Mouse (Mus musculus) WW6 (cell line): ENCODE results near the gene Zfp42.
A peak's percentile ranks its signal among the peaks of the same experiment; 100 is the strongest.
"Not testable (repeated sequence)": the region's sequence is repeated elsewhere in the genome, so short reads cannot be mapped to it uniquely, and the experiment has no call there.

Source experiments
- DNase-seq: peaks from one replicate; pipeline ENCODE4 v3.0.0-alpha.2; 2013; ENCODE audit warnings: low read depth, low spot score

Zfp42 gene

DNA sequence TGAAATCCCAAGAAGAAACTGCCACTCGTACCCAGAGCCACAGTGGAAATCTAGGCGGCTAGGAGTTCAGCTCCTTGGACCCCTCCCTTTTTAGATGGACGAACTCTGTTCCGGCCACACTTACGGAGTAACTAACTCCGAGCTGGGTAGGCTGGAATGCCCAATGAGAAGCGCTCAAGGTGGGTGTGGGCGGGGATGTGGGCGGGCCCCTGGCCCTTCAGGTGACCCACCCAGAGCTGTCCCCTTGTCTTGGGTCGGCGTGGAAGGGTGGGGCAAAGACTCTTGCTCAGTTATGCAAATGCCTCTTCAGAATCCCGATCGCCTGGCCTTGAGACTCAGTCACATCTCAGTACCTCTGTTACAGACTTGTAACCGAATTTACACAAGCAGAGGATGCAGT, at the start of gene Zfp42:
Gene Zfp42, minus strand, starts transcription at position 85 of the 400 bp plus-strand sequence.
- DNase-seq: peak; percentile 96

DNA sequence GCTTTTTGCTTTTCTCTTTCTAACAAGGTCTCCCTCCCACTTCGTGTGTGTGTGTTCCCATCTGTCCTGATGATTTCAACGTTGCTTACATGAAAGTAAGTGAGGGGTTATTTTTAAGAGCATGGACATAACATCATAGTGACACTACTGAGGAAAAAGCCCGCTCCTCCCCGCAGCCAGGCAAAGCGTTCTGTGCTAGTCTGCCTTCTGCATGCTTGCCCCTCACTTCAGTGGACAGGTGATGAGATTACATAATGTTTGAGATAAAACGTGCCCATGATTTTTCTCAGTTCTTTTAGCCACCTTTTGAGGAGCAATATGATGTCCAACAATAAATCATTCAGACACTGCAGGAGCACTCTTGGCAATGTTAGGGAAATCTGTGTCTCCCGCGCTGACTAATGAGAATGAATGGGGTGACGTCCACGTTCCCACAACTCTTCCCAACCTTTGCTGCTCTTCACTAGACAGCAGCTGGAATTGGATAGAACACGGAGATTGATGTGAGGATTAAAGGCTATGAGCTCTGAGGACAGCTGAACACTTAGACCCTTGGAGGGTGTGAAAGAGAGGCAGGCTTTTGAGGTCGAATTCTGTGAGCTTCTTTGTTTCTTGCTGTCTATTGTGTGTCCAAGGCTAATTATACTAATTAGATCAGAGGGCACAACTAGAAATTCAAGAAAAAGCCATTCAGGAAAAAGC, 49.4 kb upstream of the Zfp42 start:
- no peak for DNase-seq

DNA sequence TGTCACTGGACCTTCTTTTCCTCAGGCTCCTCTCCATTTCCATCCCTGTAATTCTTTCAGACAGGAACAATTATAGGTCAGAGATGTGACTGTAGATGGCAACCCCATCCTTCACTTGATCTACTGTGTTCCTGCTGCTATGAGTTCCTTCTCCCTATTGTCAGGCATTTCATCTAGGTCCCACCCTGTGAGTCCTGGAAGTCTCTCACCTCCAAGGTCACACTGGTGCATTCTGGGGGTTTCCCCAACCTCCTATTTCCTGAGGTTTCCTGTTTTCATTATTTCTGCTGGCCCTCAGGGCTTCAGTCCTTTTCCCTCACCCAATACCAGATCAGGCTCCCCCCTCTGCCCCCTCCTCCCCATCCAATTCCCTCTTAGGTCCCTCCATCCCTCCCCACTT, 45.5 kb upstream of the Zfp42 start:
- DNase-seq: not testable (repeated sequence)

DNA sequence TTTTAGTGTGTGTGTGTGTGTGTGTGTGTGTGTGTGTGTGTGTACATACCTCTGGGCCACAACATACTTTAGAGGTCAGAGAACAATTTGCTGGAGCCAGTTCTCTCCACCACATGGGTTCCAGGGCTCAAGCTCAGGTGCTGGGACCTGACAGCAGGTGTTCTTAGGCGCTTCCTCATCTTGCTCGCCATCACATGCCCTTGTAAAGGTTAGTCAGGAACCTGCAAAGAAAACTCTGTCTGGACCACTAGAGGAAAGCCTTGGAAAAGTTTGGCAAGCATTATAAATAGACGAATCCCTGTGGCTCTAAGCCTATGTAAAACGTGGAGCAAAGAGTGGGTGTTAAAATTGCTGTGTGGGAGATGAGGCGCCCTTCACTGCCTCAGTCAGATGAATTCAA, 31.8 kb upstream of the Zfp42 start:
- no peak for DNase-seq

DNA sequence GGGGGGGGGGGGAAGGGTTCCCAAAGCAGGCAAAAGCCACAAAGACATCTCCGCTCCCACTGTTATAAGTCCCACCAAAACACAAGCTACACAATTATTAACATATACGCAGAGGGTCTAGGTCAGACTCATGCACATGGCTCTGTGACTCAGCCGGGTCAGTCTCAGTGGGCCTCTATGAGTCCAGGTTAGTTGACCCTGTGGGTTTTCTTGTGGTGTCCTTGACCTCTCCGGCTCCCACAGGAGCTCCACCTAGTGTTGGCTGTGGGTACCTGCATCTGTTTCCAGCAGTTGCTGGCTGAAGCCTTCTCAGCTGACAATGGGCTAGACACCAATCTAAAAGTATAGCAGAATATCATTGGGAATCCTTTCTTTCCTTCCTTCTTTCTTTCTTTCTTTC, 26.7 kb upstream of the Zfp42 start:
- DNase-seq: peak; percentile 61

DNA sequence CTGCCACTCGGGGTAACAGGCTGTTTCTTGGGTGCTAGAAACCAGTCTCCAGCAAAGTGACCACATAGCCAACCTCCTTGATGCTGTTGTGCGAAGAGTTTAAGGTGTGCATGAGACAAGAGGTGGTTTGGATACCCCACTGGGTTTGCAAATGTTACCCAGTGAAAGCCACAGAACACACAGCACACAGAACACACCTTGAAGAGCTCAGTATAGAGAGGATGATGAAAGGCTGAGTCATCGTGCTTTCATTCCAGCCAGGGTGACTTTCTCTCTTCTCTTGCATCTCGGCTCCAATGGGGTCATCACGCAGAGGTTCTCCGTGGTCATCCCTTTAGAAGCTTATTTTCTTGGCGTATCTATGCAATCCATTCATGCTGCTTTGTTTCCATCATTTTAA, 24.9 kb upstream of the Zfp42 start:
- DNase-seq: no peak

DNA sequence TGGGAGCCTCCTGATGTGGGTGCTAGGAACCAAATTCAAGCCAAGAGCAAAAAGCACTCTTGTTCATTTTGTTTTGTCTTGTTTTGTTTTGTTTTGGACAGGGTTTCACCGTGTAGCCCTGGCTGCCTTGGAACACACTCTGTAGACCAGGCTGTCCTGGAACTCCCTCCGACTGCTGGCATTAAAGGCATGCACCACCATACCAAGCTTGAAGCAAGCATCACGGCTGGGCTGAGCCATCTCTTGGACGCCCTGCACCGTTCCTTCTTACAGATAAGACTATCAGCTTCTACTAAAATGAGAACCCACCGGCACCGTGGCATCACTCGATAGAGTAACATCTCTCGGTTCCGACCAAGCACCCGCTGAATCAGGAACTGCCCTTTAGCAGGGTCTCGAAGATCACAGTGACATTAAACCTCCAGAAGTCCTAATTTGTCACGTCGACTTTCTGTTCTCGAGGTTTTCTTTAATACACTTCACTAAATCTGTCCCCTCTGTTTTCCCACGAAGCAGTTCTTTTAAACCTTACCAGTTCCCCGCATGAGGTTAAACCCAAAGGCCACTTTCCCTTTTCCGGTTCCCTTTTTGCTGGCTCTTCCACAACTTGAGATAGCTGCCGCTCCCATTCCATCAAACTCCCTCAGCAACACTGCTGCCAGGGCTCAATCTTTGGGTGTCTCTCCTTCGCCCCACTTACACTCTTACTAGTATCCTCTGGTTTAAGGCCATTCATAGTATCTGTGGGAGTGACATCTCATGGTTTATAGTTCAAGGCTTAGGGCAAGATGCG, 23.3 kb upstream of the Zfp42 start:
- DNase-seq: no peak

DNA sequence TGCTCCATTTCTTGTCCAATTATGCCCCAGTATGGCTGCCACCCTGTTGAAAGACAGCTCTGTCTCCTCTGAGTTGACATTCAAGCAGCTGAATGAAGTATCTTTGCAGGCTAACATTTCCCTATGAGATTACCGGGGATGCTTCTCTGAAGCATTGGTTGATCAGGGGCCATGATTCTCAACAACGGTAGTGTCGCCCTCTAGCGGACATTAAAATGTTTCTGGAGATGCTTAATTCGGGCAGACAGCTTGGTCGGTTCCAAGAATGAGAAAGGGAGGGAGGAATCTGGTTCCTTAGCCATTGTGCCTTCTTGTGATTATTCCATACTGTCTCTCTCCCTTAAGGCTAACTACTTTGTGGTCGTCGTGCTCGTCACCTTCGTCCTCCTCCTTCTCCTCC, 21.9 kb upstream of the Zfp42 start:
- DNase-seq: no peak

DNA sequence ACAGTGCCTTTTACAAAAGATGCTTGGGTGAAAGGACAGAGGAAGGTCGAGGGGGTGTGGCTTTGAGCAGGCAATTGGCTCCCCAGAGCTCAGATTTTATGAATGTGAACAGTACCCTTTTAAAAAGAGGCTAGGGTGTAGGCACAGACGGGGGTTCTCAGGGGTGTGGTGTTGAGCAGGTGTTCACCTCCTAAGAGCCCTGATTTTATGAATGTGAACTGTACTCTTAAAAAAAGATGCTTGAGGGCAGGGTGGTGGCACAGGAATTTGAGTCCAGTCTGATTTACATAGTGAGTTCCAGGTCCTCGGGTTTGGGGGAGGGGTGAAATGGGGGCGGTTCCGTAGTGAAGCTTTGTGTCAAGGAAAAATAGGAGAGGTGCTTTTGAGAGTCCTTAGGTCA, 14.0 kb upstream of the Zfp42 start:
- no peak for DNase-seq

DNA sequence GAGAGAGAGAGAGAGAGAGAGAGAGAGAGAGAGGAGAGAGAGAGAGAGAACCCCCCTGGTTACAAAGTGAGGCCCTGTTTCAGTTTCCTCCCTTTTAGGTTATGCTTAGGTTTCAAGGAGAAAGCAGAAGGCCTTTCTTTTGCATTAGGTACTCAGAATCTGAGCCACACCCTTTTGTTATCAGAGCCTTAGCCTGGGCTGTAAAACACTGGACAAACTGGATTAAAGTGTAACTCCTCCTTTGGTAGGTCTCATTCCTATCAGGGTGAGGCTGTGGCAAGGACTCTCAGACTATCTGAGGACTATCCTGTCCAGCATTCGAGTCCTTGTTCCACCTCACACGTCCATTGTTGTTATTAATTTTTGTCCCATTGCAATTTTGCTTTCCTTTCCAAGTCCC, 1.4 kb upstream of the Zfp42 start:
- no peak for DNase-seq

DNA sequence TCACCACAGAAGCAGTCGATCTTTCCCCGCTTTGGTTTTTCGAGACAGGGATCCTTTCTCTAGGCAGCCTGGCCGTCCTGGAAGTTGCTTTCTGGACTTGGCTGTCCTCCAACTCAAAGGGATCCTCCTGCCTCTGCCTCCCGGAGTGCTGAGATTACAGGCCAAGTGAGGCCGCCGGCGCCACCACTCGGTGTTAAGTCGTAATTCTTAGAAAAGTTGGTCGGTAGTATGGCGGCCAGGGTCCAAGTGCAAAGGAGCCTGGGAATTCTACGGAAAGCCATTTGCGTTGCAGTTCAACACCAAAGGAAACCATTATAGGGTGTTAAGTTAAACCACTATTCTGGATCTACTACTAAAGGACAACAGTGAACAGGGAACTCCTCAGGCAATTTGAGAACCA, 1.1 kb downstream of the Zfp42 start:
- DNase-seq: peak; percentile 86

DNA sequence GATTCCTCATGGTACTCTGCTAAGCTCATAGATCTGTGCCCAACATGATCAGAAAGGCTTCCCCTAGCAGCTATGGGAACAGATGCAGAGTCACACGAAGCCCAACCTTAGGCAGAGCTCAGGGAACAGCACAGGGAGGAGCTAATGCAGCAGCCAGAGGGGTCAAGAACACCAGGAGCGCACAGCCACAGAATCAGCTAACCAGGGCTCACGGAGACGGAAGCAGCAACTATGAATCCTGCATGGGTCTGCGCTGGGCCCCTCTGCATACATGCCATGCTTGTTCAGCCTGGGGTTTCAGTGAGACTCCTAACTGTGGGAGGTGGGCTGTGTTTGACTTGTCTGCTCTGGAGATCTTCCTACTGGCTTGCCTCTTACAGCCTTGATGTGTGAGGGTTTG, 7.0 kb downstream of the Zfp42 start:
- DNase-seq: no peak

DNA sequence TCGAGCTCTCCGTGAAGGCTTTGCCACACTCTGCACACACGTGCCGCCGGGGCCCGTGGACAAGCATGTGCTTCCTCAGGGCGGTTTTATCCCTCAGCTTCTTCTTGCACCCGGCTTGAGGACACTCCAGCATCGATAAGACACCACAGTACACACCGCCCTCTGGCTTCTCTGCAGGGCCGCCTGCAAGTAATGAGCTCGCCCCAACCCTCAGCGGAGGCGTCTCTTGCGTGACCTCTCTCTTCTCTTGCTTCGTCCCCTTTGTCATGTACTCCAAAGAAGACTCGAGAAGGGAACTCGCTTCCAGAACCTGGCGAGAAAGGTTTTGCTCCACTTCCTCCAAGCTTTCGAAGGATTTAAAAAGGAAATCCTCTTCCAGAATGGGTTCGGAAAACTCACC, 11.0 kb downstream of the Zfp42 start:
- no peak for DNase-seq

DNA sequence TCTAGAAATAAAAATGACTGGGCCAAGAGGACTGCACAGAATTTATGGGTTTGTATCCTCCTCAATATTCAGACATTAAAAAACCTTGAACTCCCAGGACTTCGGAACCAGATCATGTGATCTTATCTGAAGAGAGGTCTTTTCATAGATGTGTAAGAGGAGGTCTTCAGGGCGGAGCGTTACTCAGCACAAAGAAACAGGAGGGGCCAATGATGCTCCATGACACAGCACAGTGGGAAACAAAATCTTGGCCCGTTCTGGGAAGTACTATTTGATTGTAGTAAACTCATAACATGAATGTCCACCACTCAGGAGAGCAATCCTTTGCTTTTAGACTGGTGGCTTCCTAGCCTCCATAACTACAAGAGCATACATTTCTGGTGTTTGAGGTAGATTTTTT, 12.6 kb downstream of the Zfp42 start:
- DNase-seq: no peak

DNA sequence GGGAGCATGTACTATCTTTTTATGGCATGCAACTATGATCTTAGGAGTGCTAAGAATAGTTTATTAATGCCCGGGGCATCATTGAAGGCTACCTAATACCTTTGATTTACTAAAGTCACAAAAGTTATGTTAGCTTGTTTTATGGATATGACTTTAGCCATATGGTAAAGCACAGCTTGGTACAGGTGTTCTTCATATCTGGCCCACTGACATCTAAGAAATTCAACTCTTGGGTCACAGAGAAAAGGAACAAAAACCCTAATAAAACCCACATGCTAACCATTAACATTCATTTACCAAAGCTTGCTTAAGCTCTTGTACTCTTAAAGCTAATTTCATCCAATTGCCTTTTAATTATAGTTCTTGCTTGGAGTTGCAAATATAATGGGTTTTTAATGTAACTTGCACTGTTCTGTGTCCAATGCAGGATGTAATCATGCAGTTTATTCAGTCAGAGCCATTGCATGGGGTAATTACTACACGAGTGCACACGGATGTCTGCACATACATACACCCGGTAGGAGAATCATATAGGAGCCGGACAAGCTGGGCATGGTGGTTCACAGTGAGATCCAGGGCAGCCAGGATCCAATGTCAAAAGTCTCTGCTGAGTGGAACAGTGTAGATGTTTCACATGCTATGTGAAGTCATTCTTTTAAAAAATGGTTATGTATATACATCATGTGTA, 16.2 kb downstream of the Zfp42 start:
- DNase-seq: no peak

DNA sequence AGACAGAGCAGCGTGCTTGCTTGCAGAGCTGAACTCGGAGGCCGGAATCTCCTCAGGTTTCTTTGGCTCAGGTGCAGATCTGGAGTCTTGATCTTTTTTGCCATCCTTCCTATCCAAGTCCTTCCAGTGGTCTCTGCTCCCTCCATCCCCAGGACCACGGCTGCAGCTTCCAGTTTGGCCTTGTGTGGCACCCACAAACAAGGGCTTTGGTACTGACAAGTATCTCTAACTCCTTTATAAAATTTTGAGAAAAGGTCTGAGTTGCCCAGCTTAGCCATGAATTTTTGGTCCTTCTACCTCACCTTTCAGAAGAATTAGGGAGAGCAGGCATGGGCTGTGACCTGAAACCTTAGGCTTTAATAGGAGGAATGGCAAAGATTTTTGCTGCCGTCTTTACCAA, 17.0 kb downstream of the Zfp42 start:
- no peak for DNase-seq

DNA sequence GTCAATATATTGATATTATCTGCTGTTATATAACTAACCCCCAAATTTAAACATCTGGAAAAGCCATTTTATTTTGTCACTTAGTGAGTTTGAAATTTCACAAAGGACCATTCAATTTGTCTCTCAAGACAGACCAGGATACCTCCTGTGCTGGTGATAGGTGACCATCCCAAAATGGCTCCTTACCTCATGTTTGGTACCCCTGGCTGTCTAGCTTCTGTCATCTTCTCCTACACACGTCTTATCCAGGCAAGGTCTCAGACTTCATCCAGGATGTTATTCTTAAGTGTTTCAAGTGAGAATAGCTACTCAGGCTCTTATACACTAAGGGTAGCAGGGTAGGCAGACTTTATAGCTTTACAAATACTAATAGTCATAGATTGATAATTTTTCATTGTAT, 17.9 kb downstream of the Zfp42 start:
- DNase-seq: no peak

DNA sequence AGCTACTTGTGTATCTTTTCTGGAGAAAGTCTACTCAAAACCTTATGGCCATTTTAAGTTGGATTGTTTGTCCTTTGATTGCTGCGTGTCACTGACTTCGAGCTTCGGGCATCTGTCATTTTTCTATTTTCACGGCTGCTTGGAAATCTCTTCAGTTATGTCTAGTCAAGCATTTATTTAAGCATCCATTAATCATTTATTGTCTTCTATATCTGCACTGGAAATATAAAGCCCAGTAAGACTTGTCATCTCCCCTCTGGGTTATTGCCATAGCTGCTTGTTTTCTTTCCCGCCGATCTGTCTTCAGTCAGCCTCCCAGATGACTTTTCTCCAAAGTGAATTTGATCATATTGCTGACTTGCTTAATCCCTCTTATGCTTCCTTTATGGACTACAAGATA, 19.3 kb downstream of the Zfp42 start:
- DNase-seq: no peak

DNA sequence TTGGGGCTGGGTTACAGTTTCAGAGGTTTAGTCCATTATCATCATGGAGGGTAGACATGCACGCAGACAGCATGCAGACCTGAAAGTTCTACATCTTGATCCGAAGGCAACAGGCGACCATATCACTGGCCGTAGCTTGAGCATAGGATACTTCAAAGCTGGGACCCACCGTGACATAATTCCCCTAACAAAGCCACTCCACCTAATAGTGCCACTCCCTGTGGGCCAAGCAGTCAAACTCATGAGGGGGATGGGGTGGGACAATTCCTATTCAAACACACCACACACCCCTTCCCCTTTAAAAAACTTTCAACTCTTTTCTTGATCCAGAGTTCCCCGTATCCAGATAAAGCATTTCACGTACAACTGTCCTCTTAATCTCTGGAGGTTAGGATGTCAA, 23.5 kb downstream of the Zfp42 start:
- no peak for DNase-seq

DNA sequence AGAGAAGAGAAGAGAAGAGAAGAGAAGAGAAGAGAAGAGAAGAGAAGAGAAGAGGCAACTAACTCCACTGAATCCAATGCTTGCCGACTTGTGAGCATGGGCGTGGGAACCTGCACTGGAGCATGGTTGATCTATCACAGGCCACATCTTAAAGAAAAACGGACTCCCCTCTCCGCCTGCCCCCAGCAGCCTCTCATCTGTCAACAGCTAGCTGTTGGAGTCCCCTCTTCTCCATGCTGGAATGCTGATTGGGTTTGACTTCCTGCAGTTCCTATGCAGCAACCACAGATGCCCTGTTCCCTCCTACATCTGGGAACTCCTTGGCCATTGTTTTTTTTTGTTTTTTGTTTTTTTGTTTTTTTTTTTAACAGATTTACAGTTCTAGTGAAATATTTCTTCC, 28.4 kb downstream of the Zfp42 start:
- no peak for DNase-seq

DNA sequence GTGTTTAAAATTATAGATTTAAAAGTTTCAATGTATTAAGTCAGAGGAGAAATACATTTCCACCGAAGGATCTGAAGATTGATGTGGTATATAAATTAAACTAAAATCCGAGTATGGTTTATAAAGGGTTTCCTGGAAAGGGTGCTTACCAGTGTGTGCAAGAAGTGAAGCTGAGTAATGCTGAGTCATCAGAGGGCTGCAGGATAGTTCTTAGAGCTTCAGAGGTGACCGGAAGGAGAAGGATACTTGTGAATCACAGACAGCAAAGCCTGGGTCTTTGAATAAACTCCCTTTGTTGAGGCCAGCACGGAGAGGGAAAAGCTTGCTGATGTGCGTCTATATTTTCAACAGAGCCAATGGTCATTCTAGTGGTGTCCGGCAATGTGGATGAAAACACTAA, 45.8 kb downstream of the Zfp42 start:
- no peak for DNase-seq

DNA sequence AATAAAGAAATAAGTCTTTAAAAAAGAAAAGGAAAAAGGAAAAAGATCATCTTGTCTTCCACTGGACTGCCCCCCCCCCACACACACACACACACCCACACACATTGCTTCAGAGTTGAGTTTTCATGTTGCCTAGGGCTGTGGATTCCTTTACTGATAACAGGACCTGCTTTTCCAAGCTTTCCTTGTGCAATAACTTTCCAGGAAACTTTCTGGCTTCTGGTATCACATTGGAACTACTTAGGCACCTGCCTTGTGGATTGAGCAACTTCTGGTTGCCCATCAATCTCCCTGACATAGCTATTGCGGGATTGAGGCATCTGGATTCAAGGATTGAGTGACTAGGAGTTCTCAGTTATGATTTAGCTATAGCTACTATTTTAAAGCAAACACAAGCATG, 48.9 kb downstream of the Zfp42 start:
- DNase-seq: no peak

DNA sequence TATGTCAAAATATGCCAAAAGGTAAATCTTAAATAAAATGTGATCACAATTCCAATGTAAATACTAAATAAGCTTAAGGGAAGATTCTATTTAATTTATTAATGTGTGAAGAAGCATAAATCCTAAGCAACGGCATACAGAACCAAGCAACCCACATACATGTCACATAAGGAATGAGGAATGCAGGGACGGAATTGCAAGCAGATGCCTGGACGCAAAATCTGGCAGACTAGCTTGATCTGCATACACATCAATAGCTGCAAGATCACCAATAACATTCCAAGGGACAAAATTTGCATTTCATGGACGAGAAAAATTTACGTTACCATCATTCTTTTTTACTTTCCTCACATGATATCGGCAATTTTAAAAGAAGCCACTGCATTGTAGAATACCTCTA, 51.1 kb downstream of the Zfp42 start:
- DNase-seq: no peak
